Mouse (Mus musculus): ENCODE data around the gene Cckbr.

DNA sequence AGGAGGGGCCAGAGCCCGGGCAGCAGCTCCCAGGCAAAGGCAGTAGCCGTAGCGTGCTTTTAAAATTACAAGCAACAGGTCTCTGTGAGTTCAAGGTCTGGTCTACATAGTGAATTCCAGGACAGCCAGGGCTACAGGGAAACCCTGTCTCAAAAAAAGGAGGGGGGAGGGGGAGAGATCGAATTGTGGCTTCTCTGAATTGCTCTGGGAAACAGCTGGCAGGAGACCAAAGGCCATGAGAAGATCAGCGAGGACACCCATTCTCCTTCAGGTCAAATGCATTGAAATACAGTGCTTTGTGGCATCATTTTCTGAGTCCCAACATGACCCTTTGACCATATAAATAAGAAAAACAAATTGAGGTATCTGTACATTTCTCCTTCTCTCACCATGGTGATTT, 59.5 kb downstream of the Cckbr start:
- no peak for TF ChIP-seq CTCF (conservative IDR thresholded peaks at IDR 0.05; ENCODE audit: low read length)
- no peak for TF ChIP-seq POU5F1 (IDR thresholded peaks at IDR 0.05; ENCODE audit: borderline replicate concordance, low read length)

All from E14TG2a.4 (cell line).